Comparison of ENCODE assay signal across 11 mouse cellular contexts in genomic region chr13:47310751-47311202, GRCm38 (mm10).
DNase-seq lines count a peak whose midpoint lies in the region; ATAC-seq and TF ChIP-seq lines count a peak whose summit lies in the region.
"Had no signal": no experiment of that assay in that cellular context is flagged by ENCODE, and none has a peak within 500 bp of the region (broad histone marks: within the 10 kb centered on the region; RNA-seq: fewer than 3 reads in every experiment).

No protein-coding gene starts in this region.

- no peak overlapping the region for H3K4me2 ChIP-seq in kidney, embryonic 14.5 days (replicated peaks; ENCODE audit: low read depth, low read length)
- H3K4me2 ChIP-seq in embryonic facial prominence, embryonic 11.5 days (ENCODE audit: low read depth, low read length) = no peak overlapping the region
- peak overlapping the region; percentile 30; the same call in 1 of the 2 replicates for H3K4me2 ChIP-seq in limb, embryonic 12.5 days
- H3K4me2 ChIP-seq: liver, embryonic 15.5 days had no signal

- H3K36me3 ChIP-seq in kidney, embryonic 14.5 days (ENCODE audit: control insufficient read depth, insufficient read depth, low read length) = no peaks in the 10 kb centered on the region
- no peaks in the 10 kb centered on the region for H3K36me3 ChIP-seq in embryonic facial prominence, embryonic 11.5 days (replicated peaks; ENCODE audit: control insufficient read depth, insufficient read depth, low read depth, low read length)
- H3K36me3 ChIP-seq in limb, embryonic 12.5 days = no peaks in the 10 kb centered on the region
- H3K36me3 ChIP-seq: liver, embryonic 15.5 days had no signal

- no peak overlapping the region for H3K9ac ChIP-seq in kidney, embryonic 14.5 days (ENCODE audit: low read depth, low read length)
- no peak overlapping the region for H3K9ac ChIP-seq in embryonic facial prominence, embryonic 11.5 days (replicated peaks; ENCODE audit: low read length)
- no peak overlapping the region for H3K9ac ChIP-seq in limb, embryonic 12.5 days (replicated peaks)
- H3K9ac ChIP-seq: liver, embryonic 15.5 days had no signal

- no peak for TF ChIP-seq CTCF in brain, embryonic 14.5 days (IDR thresholded peaks at IDR 0.05; ENCODE audit: borderline replicate concordance, extremely low read depth, insufficient read depth, insufficient read length)

- H3K27me3 ChIP-seq in kidney, embryonic 14.5 days (ENCODE audit: control insufficient read depth, insufficient read depth, low read length) = no peaks in the 10 kb centered on the region
- H3K27me3 ChIP-seq in embryonic facial prominence, embryonic 11.5 days (ENCODE audit: control insufficient read depth, insufficient read depth, low read length) = no peaks in the 10 kb centered on the region
- H3K27me3 ChIP-seq in limb, embryonic 12.5 days = no peaks in the 10 kb centered on the region
- H3K27me3 ChIP-seq: liver, embryonic 15.5 days had no signal

- H3K27ac ChIP-seq in kidney, embryonic 14.5 days (ENCODE audit: low read depth, low read length) = no peak overlapping the region
- no peak overlapping the region for H3K27ac ChIP-seq in embryonic facial prominence, embryonic 11.5 days (replicated peaks; ENCODE audit: low read depth, low read length)
- H3K27ac ChIP-seq in limb, embryonic 12.5 days = no peak overlapping the region
- H3K27ac ChIP-seq: layer of hippocampus, adult 2 months; liver, embryonic 15.5 days had no signal

- no peak for TF ChIP-seq POLR2A in brain, embryonic 14.5 days (IDR thresholded peaks at IDR 0.05; ENCODE audit: borderline replicate concordance, extremely low read depth, insufficient read depth, insufficient read length, poor library complexity, severe bottlenecking)

- 0 out of 2 replicates have a peak, but pooled peaks cover 2% of the 10 kb centered on the region for H3K4me1 ChIP-seq in kidney, embryonic 14.5 days (ENCODE audit: control insufficient read depth, insufficient read depth, low read length)
- H3K4me1 ChIP-seq in embryonic facial prominence, embryonic 11.5 days (ENCODE audit: control insufficient read depth, insufficient read depth, low read length) = no peaks in the 10 kb centered on the region
- peaks cover 10% of the 10 kb centered on the region for H3K4me1 ChIP-seq in limb, embryonic 12.5 days (replicated peaks)
- H3K4me1 ChIP-seq: liver, embryonic 15.5 days had no signal

- no peaks in the 10 kb centered on the region for H3K9me3 ChIP-seq in kidney, embryonic 14.5 days (ENCODE audit: control insufficient read depth, low read length)
- H3K9me3 ChIP-seq in embryonic facial prominence, embryonic 11.5 days (replicated peaks; ENCODE audit: control insufficient read depth, low read length) = no peaks in the 10 kb centered on the region
- H3K9me3 ChIP-seq in limb, embryonic 12.5 days = no peaks in the 10 kb centered on the region
- H3K9me3 ChIP-seq: liver, embryonic 15.5 days had no signal

- no peak overlapping the region for H3K4me3 ChIP-seq in kidney, embryonic 14.5 days (ENCODE audit: low read length)
- no peak overlapping the region for H3K4me3 ChIP-seq in embryonic facial prominence, embryonic 11.5 days (ENCODE audit: low read depth, low read length)
- H3K4me3 ChIP-seq in limb, embryonic 12.5 days (replicated peaks) = no peak overlapping the region
- H3K4me3 ChIP-seq: layer of hippocampus, adult 2 months; liver, embryonic 15.5 days had no signal

- no peak for DNase-seq in kidney, adult 9 months
- peak; percentile 80 for DNase-seq in brain, embryonic 14.5 days (ENCODE audit: low read depth)
- DNase-seq in embryonic facial prominence, embryonic 11.5 days (ENCODE audit: low spot score) = peak; percentile 66
- DNase-seq in adrenal gland, postnatal 4 days (ENCODE audit: low spot score in 2 of 2) = no peak
- DNase-seq in adrenal gland, postnatal 10 days = no peak
- DNase-seq: cerebellum, postnatal 36 days had no signal

- ATAC-seq in kidney, embryonic 14.5 days (ENCODE audit: low FRiP score, low TSS enrichment) = peak; percentile 55; the same call in 1 of the 2 replicates
- peak; percentile 52; the same call in 1 of the 2 replicates for ATAC-seq in embryonic facial prominence, embryonic 11.5 days (replicated peaks; ENCODE audit: insufficient number of reproducible peaks, low FRiP score, low TSS enrichment, low read depth)
- ATAC-seq in limb, embryonic 12.5 days (ENCODE audit: insufficient number of reproducible peaks, insufficient read depth, low FRiP score, low TSS enrichment, low read depth) = 0 out of 2 replicates have a peak, but pooled peaks have one; percentile 10
- ATAC-seq: intestine, embryonic 16.5 days had no signal

- WGBS in kidney, embryonic 14.5 days = 5% methylated on average over 7 of the region's 7 CpGs
- WGBS in embryonic facial prominence, embryonic 11.5 days = 25% methylated on average over 7 of the region's 7 CpGs
- WGBS in limb, embryonic 12.5 days = 14% methylated on average over 7 of the region's 7 CpGs

Comparison
In these comparisons a context has a peak if more than half of its experiments do, and no peak if none do; other contexts are left out.
1. DNase-seq: peak in brain, embryonic 14.5 days (single experiment) and embryonic facial prominence, embryonic 11.5 days (single experiment); none in kidney, adult 9 months (single experiment), adrenal gland, postnatal 4 days (0 of 2) and adrenal gland, postnatal 10 days (single experiment).
2. Peak in every context shown above with its lines, with median percentiles within 50 percentile points of each other: ATAC-seq.